Mouse (Mus musculus): ENCODE results near the gene Kank4.

Kank4 gene

GRCm38 (mm10) chr4:98717735-98718546, 99.4 kb downstream of the Kank4 start:
- peak; percentile 13 for DNase-seq (ENCODE audit: low read depth, low spot score)

- no peak for DNase-seq (ENCODE audit: low read depth, low spot score)
These were observed 106.4 kb downstream of the Kank4 start for GRCm38 (mm10) chr4:98710891-98711290.
